Mouse (Mus musculus) CD4-positive, CD25-positive, alpha-beta regulatory T cell, adult 2 months (primary cell): Measurements from ENCODE around the gene Mnx1.

Source experiments
- DNase-seq: peaks from one replicate; pipeline ENCODE4 v3.0.0-alpha.2; 2012; ENCODE audit warnings: low read depth, low spot score

The Mnx1 gene

DNA sequence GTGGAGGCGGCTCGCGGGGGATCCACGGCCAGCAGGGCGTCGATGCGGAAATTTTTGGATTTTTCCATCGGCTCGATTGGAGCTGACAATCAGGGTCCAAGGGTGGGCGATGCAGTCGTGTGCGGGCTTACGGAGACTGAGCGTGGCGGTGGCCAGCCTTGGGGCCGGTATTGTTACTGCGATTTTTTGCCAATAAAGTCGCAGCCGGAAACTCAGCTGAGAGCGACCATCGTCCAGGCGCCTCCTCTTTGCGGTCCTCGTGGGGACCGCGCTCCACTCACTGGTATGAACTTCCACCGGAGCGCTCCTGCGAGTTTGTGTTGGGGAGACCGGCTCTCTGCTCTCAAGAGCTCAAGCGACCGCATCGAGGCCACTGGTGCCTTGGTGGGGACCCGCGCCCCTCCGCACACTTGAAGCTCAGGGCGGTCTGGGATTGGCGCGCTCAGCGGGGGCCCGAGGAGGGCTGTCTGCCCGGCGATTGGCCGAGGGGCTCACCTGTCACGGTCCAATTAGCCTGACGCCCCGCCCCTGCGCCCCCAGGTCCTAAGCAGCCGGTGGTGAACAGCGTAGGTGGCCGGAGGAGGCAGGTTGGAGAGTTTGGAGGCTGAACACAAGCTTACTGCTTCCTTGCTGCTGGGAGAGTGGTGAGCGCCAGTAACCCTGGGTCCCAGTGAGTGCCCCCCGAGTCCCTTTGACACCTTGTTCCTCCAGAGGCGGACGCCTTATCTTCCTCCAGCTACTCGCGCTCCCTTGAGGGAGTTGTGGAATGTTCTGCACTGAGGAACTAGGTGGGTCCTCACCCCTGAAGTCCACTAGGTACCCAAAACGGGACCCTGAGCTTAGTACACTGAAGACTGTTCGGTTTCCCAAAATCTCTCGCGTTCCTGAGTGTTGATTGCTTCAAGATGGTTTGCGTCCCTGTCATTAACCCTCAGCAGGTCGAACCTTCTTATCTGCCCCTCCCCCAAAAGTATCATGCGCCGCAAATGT lies at the start of gene Mnx1:
Mnx1 (minus strand) TSS at position 263 of the 990 bp plus-strand sequence.
- DNase-seq, result no peak

DNA sequence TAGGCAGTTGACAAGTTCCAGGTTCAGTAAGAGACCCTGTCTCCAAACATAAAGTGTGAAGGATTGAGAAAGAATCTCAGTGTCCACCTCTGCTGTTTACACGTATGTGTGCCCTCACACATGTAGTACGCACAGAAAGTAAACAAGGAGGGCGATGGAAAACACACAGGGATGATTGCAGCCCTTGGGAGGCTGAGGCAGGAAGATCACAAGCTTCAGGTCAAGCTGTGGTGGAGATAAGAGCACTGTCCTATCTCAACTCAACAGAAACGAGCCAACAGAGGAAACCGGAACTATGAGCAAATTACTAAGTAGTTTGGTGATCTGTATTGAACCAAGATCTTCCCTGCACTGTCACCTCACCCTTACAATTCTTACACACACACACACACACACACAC lies 38.2 kb upstream of the Mnx1 start:
- DNase-seq, result no peak

- DNase-seq, result no peak
These were observed 37.6 kb upstream of the Mnx1 start for GRCm38 (mm10) chr5:29515888-29516287.

DNA sequence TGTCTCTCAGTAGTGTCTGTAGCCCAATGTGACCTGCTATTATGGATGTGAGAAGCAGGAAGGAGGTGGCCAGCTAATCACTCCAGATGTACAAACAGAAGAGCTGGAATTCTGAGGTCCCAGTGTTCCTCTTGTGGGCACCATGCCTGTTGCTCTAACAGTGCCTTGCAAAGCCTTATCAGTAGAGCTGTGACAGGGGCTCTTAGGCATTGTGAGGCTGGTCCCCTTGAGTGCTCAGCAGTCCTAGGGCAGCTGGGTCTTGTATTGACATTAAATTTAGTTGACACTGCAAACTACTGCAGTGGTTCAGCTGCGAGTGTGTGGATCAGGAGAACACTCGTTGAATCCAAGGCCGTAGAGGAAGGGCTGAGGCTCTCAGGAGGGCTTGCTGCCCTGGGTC lies 28.7 kb upstream of the Mnx1 start:
- no peak for DNase-seq

GRCm38 (mm10) chr5:29487321-29487720 lies 9.1 kb upstream of the Mnx1 start:
- DNase-seq, result no peak

GRCm38 (mm10) chr5:29485941-29486320 lies 7.7 kb upstream of the Mnx1 start:
- DNase-seq, result no peak

DNA sequence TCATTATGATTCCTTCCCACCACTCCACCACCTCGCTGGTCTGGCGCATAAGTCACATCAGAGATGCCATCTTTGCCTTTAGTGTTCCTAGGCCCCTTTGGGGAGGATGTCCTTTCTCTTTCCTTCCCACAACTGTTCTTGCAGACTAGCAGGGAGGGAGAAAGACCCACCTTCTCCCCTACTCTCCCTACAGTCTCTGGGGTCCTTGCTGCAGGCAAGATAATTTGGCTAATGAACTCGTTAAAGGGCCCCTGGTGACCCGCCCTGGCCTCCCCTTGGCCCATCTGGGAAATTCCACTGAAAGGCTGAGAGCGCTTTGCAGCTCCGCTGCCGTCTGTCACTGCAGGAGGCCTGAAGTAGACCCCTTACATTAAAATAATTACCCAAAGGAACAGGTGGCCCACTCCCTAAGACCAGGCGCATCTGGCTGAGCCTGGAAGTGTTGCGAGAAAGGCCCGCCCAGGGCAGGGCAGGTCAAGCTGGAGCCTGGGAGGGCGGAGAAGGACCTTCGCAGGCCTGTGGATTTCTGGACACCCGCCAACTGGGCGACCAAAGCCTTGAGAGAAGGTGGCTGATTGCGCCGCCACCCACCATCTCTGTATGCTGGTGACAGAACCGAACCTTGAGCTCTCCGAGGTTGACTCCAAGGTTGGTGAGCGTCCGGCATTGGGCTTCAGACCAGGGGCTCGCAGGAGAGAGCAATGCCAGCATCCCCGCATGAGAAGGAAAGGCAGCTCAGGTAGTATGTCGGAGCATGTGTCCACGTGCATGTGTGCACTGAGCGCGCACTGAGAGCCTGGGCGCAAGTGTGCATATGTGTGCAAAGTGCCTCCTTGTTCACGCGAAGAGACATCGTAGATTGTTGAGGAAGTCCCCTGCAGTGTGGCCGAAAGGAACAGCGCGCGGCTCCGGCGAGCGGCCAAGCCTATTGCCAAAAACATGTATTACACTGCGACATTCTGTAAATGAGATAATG lies 7.0 kb upstream of the Mnx1 start:
- no peak for DNase-seq

- no peak for DNase-seq
These were observed 5.5 kb upstream of the Mnx1 start for GRCm38 (mm10) chr5:29483801-29484200.

DNA sequence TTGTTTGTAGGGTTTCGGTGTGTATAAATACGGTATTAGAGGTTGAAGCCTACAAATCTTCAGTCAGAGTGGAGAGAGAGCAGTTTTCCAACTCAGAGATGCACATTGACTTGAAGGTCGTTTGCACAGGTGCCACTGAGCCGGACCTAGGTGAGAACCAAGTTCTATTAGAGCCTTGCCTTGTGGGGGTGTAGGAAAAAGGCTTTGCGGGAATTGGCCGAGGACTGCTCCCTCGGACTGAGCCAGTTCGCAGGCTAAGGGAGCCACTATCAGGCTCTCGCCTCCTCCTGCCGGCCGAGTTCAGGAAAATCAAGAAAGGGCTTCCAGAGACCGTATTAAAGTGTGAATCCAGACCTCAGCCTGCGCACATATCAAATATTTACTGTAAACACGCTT lies 926 bp upstream of the Mnx1 start:
- no peak for DNase-seq

GRCm38 (mm10) chr5:29477474-29478207 lies 629 bp downstream of the Mnx1 start:
- DNase-seq, result no peak

GRCm38 (mm10) chr5:29476021-29476420 lies 2.2 kb downstream of the Mnx1 start:
- DNase-seq, result no peak

DNA sequence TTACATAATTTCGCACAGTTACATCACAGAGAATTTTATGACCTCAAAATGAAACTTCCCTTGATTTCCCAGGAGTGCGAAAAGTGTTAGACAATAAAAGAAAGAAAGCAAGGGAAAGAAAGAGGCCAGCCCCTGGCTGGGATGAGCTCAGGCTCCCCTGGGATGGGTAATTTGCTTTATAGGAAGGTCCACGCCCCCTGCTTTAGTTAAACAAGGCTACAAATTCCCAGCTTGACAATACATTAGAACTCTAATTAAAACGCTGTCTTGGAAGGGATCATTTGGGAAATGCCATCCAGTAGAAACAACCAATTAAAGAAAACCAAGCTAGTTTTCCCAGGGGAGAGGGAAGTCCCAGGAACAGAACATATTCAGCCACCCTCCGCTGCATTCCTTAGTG lies 2.7 kb downstream of the Mnx1 start:
- DNase-seq, result no peak

DNA sequence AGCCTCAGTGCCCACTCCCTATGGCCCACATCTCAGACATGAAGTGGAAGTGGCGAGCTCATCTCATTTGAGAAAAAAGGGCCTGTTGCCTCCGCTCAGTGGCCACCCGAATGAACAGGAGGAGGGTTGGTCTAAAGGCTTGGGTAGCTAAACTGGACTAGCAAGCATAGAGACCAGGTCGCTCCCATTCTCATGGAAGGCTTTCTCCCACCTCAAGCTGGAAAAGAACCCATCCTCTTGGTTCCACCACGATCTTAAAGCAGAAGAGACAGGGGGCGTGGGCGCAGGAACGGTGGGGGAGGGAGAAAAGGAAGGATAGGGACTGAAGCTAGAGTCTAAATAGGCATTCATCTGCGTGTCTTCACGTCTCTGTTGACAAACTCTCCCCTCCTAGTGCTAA lies 3.2 kb downstream of the Mnx1 start:
- DNase-seq, result no peak

- DNase-seq, result no peak
These were observed 3.9 kb downstream of the Mnx1 start for GRCm38 (mm10) chr5:29474246-29474960.

GRCm38 (mm10) chr5:29473551-29474245 lies 4.6 kb downstream of the Mnx1 start:
- no peak for DNase-seq

GRCm38 (mm10) chr5:29471855-29472665 lies 6.2 kb downstream of the Mnx1 start:
- no peak for DNase-seq

DNA sequence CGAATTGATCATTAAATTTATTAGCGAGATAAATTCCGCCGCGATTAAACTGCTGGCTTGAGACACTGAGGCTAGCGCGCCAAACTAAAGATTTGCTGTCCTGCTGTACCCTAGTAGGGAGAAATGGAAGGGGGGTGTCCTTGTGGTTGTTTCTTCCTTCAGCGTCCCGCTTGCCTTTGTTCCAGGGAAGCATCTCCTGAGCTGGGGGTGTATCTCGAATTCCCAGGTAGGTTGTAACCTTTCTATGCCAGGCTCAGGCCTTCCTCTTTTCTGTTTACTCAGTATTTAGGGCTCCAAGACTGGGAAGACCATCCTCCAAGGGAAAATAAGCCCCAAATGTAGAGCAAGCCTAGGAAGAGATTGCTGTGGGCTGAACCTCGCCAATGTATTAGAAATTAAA lies 6.9 kb downstream of the Mnx1 start:
- DNase-seq, result no peak

DNA sequence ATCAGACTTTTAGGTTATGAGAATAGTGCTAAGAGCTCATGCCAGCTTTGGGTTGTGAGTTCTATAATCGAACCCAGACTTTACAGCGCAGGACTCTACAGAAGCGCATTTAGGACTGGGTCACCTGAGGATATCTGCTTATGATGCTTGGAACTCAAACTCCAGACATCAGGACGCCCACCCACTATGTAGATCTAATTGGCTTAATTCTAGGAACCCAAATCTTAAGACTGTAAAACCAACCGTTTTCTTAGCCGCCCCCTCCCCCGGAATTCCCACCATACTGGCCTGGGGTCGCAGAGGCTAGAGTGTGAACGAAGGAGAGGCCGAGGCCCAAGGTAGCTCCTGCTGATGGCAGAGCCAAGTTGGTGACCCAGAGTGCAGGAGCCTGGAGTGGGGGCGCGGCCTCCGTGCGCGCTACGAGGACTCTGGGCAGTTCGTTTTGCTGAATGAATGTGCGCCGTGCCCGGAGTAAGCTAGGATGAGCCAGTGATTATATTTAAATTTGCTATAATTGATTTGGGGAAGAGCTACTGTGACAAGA lies 7.3 kb downstream of the Mnx1 start:
- DNase-seq, result no peak

DNA sequence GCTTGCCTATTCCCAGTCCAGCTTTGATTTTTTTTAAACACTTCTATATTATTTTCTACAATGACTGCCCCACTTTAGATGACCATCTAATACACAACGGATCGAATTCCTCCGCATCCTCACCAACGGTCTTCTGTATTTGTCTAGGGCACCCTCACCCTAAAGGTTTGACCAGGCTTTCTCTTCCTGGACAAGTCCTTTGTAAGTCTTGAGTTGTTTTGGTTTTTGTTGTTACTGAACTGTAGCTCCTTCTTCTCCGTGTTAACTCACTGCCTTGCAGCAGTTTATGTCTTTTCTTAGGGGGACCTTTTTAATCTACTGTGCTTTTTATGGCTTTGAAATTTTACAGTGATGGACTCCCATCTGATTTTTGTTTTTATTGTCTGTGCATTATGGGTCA lies 8.0 kb downstream of the Mnx1 start:
- no peak for DNase-seq
